ENCODE assay signal across 8 mouse cellular contexts in genomic region chr2:173018618-173019017, GRCm38 (mm10). TPM values are rescaled to one million over a fixed set of nuclear protein-coding genes. Genes with fewer than 3 reads are reported as not detected.
DNase-seq lines count a peak whose midpoint lies in the region; ATAC-seq and TF ChIP-seq lines count a peak whose summit lies in the region.

No protein-coding gene starts in this region.

- no peak overlapping the region for H3K27ac ChIP-seq in forebrain, embryonic 15.5 days (replicated peaks)
- H3K27ac ChIP-seq in forebrain, postnatal 0 days (ENCODE audit: low read depth, low read length): no peak overlapping the region
- peak overlapping the region; percentile 76 for H3K27ac ChIP-seq in heart, embryonic 11.5 days (ENCODE audit: low read depth, low read length)
- no peak overlapping the region for H3K27ac ChIP-seq in limb, embryonic 13.5 days
- H3K27ac ChIP-seq in forebrain, embryonic 13.5 days: no peak overlapping the region

- H3K9ac ChIP-seq in forebrain, embryonic 15.5 days (replicated peaks): 0 out of 2 replicates have a peak overlapping the region, but pooled peaks have one; percentile 10
- no peak overlapping the region for H3K9ac ChIP-seq in forebrain, postnatal 0 days
- H3K9ac ChIP-seq in heart, embryonic 11.5 days (ENCODE audit: low read depth, low read length): no peak overlapping the region
- H3K9ac ChIP-seq in limb, embryonic 13.5 days: peak overlapping the region; percentile 31; the same call in 1 of the 2 replicates
- H3K9ac ChIP-seq in forebrain, embryonic 13.5 days: no peak overlapping the region

- H3K4me2 ChIP-seq in forebrain, embryonic 15.5 days (replicated peaks): no peak overlapping the region
- no peak overlapping the region for H3K4me2 ChIP-seq in forebrain, postnatal 0 days (ENCODE audit: low read depth)
- H3K4me2 ChIP-seq in heart, embryonic 11.5 days: peak overlapping the region; percentile 83
- 0 out of 2 replicates have a peak overlapping the region, but pooled peaks have one; percentile 9 for H3K4me2 ChIP-seq in limb, embryonic 13.5 days (replicated peaks)
- no peak overlapping the region for H3K4me2 ChIP-seq in forebrain, embryonic 13.5 days

- intact Hi-C loops in left cerebral cortex, postnatal 10 days (cut with DNase I): no loop called here

- peaks cover 12% of the 10 kb centered on the region; the same call in 1 of the 2 replicates for H3K27me3 ChIP-seq in forebrain, embryonic 15.5 days
- H3K27me3 ChIP-seq in forebrain, postnatal 0 days (ENCODE audit: insufficient read depth, low read length): no peaks in the 10 kb centered on the region
- 0 out of 2 replicates have a peak, but pooled peaks cover 3% of the 10 kb centered on the region for H3K27me3 ChIP-seq in heart, embryonic 11.5 days (ENCODE audit: control insufficient read depth, insufficient read depth, low read length)
- H3K27me3 ChIP-seq in limb, embryonic 13.5 days: peaks cover 20% of the 10 kb centered on the region
- H3K27me3 ChIP-seq in forebrain, embryonic 13.5 days: peaks cover 23% of the 10 kb centered on the region

- no peak overlapping the region for H3K4me3 ChIP-seq in forebrain, embryonic 15.5 days
- H3K4me3 ChIP-seq in forebrain, postnatal 0 days (ENCODE audit: low read depth, low read length): no peak overlapping the region
- no peak overlapping the region for H3K4me3 ChIP-seq in heart, embryonic 11.5 days (ENCODE audit: low read depth, low read length)
- no peak overlapping the region for H3K4me3 ChIP-seq in limb, embryonic 13.5 days
- no peak overlapping the region for H3K4me3 ChIP-seq in forebrain, embryonic 13.5 days

- peaks cover 25% of the 10 kb centered on the region for H3K36me3 ChIP-seq in forebrain, embryonic 15.5 days
- peaks cover 30% of the 10 kb centered on the region for H3K36me3 ChIP-seq in forebrain, postnatal 0 days (ENCODE audit: insufficient read depth)
- H3K36me3 ChIP-seq in heart, embryonic 11.5 days (ENCODE audit: control insufficient read depth, insufficient read depth, low read length): peaks cover 7% of the 10 kb centered on the region
- peaks cover 27% of the 10 kb centered on the region for H3K36me3 ChIP-seq in limb, embryonic 13.5 days
- peaks cover 30% of the 10 kb centered on the region for H3K36me3 ChIP-seq in forebrain, embryonic 13.5 days (ENCODE audit: poor library complexity, severe bottlenecking)

- H3K9me3 ChIP-seq in forebrain, embryonic 15.5 days: no peaks in the 10 kb centered on the region
- no peaks in the 10 kb centered on the region for H3K9me3 ChIP-seq in forebrain, postnatal 0 days (ENCODE audit: low read length)
- no peaks in the 10 kb centered on the region for H3K9me3 ChIP-seq in heart, embryonic 11.5 days (replicated peaks; ENCODE audit: control insufficient read depth, low read length)
- no peaks in the 10 kb centered on the region for H3K9me3 ChIP-seq in limb, embryonic 13.5 days
- no peaks in the 10 kb centered on the region for H3K9me3 ChIP-seq in forebrain, embryonic 13.5 days (replicated peaks)

- no peak for TF ChIP-seq CTCF in forebrain, postnatal 0 days (IDR thresholded peaks at IDR 0.05; ENCODE audit: low read depth)

- peaks cover 30% of the 10 kb centered on the region for H3K4me1 ChIP-seq in forebrain, embryonic 15.5 days
- peaks cover 8% of the 10 kb centered on the region for H3K4me1 ChIP-seq in forebrain, postnatal 0 days (ENCODE audit: insufficient read depth)
- peaks cover 45% of the 10 kb centered on the region for H3K4me1 ChIP-seq in heart, embryonic 11.5 days (ENCODE audit: control insufficient read depth, insufficient read depth, low read length)
- H3K4me1 ChIP-seq in limb, embryonic 13.5 days: peaks cover 31% of the 10 kb centered on the region
- H3K4me1 ChIP-seq in forebrain, embryonic 13.5 days: peaks cover 28% of the 10 kb centered on the region

- WGBS in forebrain, embryonic 15.5 days: 36% methylated on average over 8 of the region's 8 CpGs
- 28% methylated on average over 8 of the region's 8 CpGs for whole genome bisulfite sequencing in forebrain, postnatal 0 days
- WGBS in heart, embryonic 11.5 days (ENCODE audit: insufficient replicate concordance): 15% methylated on average over 8 of the region's 8 CpGs
- 14% methylated on average over 8 of the region's 8 CpGs for WGBS in limb, embryonic 13.5 days
- 26% methylated on average over 8 of the region's 8 CpGs for WGBS in forebrain, embryonic 13.5 days

- no peak for DNase-seq in forebrain, postnatal 0 days
- DNase-seq in adrenal gland, adult 2 months: peak; percentile 92
- no peak for DNase-seq in urinary bladder, postnatal 10 days (ENCODE audit: low spot score)
- DNase-seq in left cerebral cortex, postnatal 10 days (ENCODE audit: extremely low spot score in 1 of 2, low spot score in 2 of 2): no peak

- ATAC-seq in forebrain, embryonic 15.5 days (replicated peaks): no peak
- ATAC-seq in forebrain, postnatal 0 days: no peak
- peak; percentile 23; the same call in 1 of the 2 replicates for ATAC-seq in heart, embryonic 11.5 days (replicated peaks; ENCODE audit: insufficient number of reproducible peaks, low FRiP score, low TSS enrichment)
- ATAC-seq in limb, embryonic 13.5 days (ENCODE audit: low FRiP score, low read depth): no peak
- no peak for ATAC-seq in forebrain, embryonic 13.5 days

RNA-seq across cellular contexts. Expression of gene Rbm38, which starts 1.7 kb away (rescaled TPM):
- polyA plus RNA-seq in forebrain, embryonic 15.5 days (2015; fragmentation: Nextera tagmentation; extraction: Ambion mirVana): 24.0 and 27.4 TPM in 2 replicates
- 5.9 and 6.6 TPM in 2 replicates for total RNA-seq in forebrain, postnatal 0 days (2014; rRNA removed)
- 11.0 and 14.5 TPM in 2 replicates for polyA plus RNA-seq in forebrain, postnatal 0 days (2015; fragmentation: Nextera tagmentation; extraction: Ambion mirVana)
- total RNA-seq in adrenal gland, adult 2 months (2021): 10 to 100 TPM; 18.4 to 27.2 TPM
- polyA plus RNA-seq in adrenal gland, adult 2 months (2012; rRNA removed): 160 and 174 TPM in 2 replicates
- polyA plus RNA-seq in heart, embryonic 11.5 days (2014; fragmentation: Nextera tagmentation; extraction: Ambion mirVana): 161 and 169 TPM in 2 replicates
- polyA plus RNA-seq in limb, embryonic 13.5 days (2015; fragmentation: Nextera tagmentation; extraction: Ambion mirVana): 28.3 and 29.0 TPM in 2 replicates
- polyA plus RNA-seq in forebrain, embryonic 13.5 days (2015; fragmentation: Nextera tagmentation; extraction: Ambion mirVana): 40.0 and 47.6 TPM in 2 replicates
- total RNA-seq in left cerebral cortex, postnatal 10 days (2021): 1 to 10 TPM; 2.7 to 2.8 TPM

RNA-seq across cellular contexts. Expression of gene Rae1, which starts 18.7 kb away (rescaled TPM):
- polyA plus RNA-seq in forebrain, embryonic 15.5 days (2015; fragmentation: Nextera tagmentation; extraction: Ambion mirVana): 162 and 163 TPM in 2 replicates
- total RNA-seq in forebrain, postnatal 0 days (2014; rRNA removed): 103 and 108 TPM in 2 replicates
- 150 and 161 TPM in 2 replicates for polyA plus RNA-seq in forebrain, postnatal 0 days (2015; fragmentation: Nextera tagmentation; extraction: Ambion mirVana)
- total RNA-seq in adrenal gland, adult 2 months (2021): 10 to 100 TPM; 61.7 to 68.7 TPM
- polyA plus RNA-seq in adrenal gland, adult 2 months (2012; rRNA removed): 93.9 and 123 TPM in 2 replicates
- 114 and 118 TPM in 2 replicates for polyA plus RNA-seq in heart, embryonic 11.5 days (2014; fragmentation: Nextera tagmentation; extraction: Ambion mirVana)
- polyA plus RNA-seq in limb, embryonic 13.5 days (2015; fragmentation: Nextera tagmentation; extraction: Ambion mirVana): 148 and 155 TPM in 2 replicates
- polyA plus RNA-seq in forebrain, embryonic 13.5 days (2015; fragmentation: Nextera tagmentation; extraction: Ambion mirVana): 146 and 148 TPM in 2 replicates
- 10 to 100 TPM; 66.1 to 77.4 TPM for total RNA-seq in left cerebral cortex, postnatal 10 days (2021)

RNA-seq across cellular contexts. Expression of gene Spo11, which starts 41.1 kb away (rescaled TPM):
- 0.46 and 0.97 TPM in 2 replicates for polyA plus RNA-seq in forebrain, embryonic 15.5 days (2015; fragmentation: Nextera tagmentation; extraction: Ambion mirVana)
- 1.1 and 1.3 TPM in 2 replicates for total RNA-seq in forebrain, postnatal 0 days (2014; rRNA removed)
- polyA plus RNA-seq in forebrain, postnatal 0 days (2015; fragmentation: Nextera tagmentation; extraction: Ambion mirVana): 0.92 and 1.1 TPM in 2 replicates
- total RNA-seq in adrenal gland, adult 2 months (2021): not detected
- not detected in 2 replicates for polyA plus RNA-seq in adrenal gland, adult 2 months (2012; rRNA removed)
- polyA plus RNA-seq in heart, embryonic 11.5 days (2014; fragmentation: Nextera tagmentation; extraction: Ambion mirVana): 0.17 and 0.19 TPM in 2 replicates
- 1.4 and 1.5 TPM in 2 replicates for polyA plus RNA-seq in limb, embryonic 13.5 days (2015; fragmentation: Nextera tagmentation; extraction: Ambion mirVana)
- 0.13 and 0.45 TPM in 2 replicates for polyA plus RNA-seq in forebrain, embryonic 13.5 days (2015; fragmentation: Nextera tagmentation; extraction: Ambion mirVana)
- total RNA-seq in left cerebral cortex, postnatal 10 days (2021): under 1 TPM; 0.39 to 0.49 TPM

Comparison
In these comparisons a context has a peak if more than half of its experiments do, and no peak if none do; other contexts are left out.
1. H3K9ac ChIP-seq: peak in forebrain, embryonic 15.5 days (single experiment) and limb, embryonic 13.5 days (single experiment); none in forebrain, postnatal 0 days (single experiment), heart, embryonic 11.5 days (single experiment) and forebrain, embryonic 13.5 days (single experiment).
2. H3K4me2 ChIP-seq: peak in heart, embryonic 11.5 days (single experiment) and limb, embryonic 13.5 days (single experiment); none in forebrain, embryonic 15.5 days (single experiment), forebrain, postnatal 0 days (single experiment) and forebrain, embryonic 13.5 days (single experiment).